Mouse (Mus musculus) heart, embryonic 12.5 days (tissue): ENCODE measurements at regions not wholly inside any gene's neighbourhood (a gene's known extent, or its start where the extent isn't known, plus 50 kb on each side); places are given as distances from the start of the nearest gene placed in this dataset.
A peak's percentile ranks its signal among the peaks of the same experiment; 100 is the strongest.

Experiments used
- ATAC-seq: fragments of 200-750 bp; cut with Nextera tagmentation; 2 replicates; pipeline ENCODE4 v1.8.0; 2017; ENCODE audit warnings: moderate TSS enrichment, moderate library complexity; ENCODE audit not compliant: insufficient number of reproducible peaks, low FRiP score
- H3K27ac ChIP-seq: fragments of 300-500 bp; sonication (generic); 2 replicates; pipeline ENCODE4 v1.5.1; 2016; ENCODE audit warnings: mild to moderate bottlenecking, moderate library complexity; ENCODE audit not compliant: poor library complexity, severe bottlenecking
- H3K27me3 ChIP-seq: fragments of 300-500 bp; sonication (generic); replicated peaks from 2 replicates; pipeline ENCODE4 v1.6.1; 2016; ENCODE audit warnings: mild to moderate bottlenecking, moderate library complexity
- H3K36me3 ChIP-seq: fragments of 300-500 bp; sonication (generic); 2 replicates; pipeline ENCODE4 v1.6.1; 2016; ENCODE audit warnings: mild to moderate bottlenecking, moderate library complexity
- H3K4me1 ChIP-seq: fragments of 300-500 bp; sonication (generic); replicated peaks from 2 replicates; pipeline ENCODE4 v1.6.1; 2016; ENCODE audit warnings: mild to moderate bottlenecking
- H3K4me2 ChIP-seq: fragments of 300-500 bp; sonication (generic); 2 replicates; pipeline ENCODE4 v1.6.1; 2016; ENCODE audit warnings: mild to moderate bottlenecking, moderate library complexity
- H3K4me3 ChIP-seq: fragments of 300-500 bp; sonication (generic); 2 replicates; pipeline ENCODE4 v1.5.1; 2016; ENCODE audit warnings: mild to moderate bottlenecking
- H3K9ac ChIP-seq: fragments of 300-500 bp; sonication (generic); 2 replicates; pipeline ENCODE4 v1.6.1; 2016; ENCODE audit warnings: mild to moderate bottlenecking, moderate library complexity
- H3K9me3 ChIP-seq: fragments of 300-500 bp; sonication (generic); replicated peaks from 2 replicates; pipeline ENCODE4 v1.6.1; 2016; ENCODE audit warnings: mild to moderate bottlenecking, moderate library complexity
- WGBS: fragments of 180-500 bp; shearing (Covaris S2); methylation state at CpG from one replicate; pipeline ENCODE4 v1.1.7; 2016; 5-methylcytosine and 5-hydroxymethylcytosine counted together

DNA sequence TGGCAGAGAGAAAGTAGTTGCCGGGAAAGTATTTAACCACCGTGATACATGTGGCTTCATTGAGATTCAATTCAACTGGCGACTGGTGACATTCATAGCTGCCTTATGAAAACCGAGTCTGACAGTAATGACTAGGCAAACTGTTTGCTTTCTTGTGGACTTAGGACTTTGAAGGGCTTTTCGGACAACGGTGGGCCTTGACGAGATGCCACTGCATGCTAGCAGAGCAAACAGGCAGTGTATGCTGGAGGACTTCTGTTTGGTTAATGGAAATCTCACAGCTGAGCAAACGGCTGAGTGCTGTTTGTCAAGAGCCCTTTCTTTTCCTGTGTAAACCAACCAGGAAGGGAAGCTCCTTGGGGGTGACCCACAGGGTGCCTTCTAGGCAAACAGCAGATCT is 213.7 kb upstream of the Tgfbr2 start:
- Histone ChIP-seq H3K4me3 (no peak overlapping the region), H3K27ac (no peak overlapping the region), H3K4me2 (no peak overlapping the region), H3K36me3 (no peaks in the 10 kb centered on the region), H3K9me3 (no peaks in the 10 kb centered on the region), H3K9ac (no peak overlapping the region), H3K27me3 (no peaks in the 10 kb centered on the region), H3K4me1 (0 out of 2 replicates have a peak, but pooled peaks cover 5% of the 10 kb centered on the region)
- no peak for ATAC-seq
- WGBS, result 47% methylated on average over 8 of the region's 8 CpGs

DNA sequence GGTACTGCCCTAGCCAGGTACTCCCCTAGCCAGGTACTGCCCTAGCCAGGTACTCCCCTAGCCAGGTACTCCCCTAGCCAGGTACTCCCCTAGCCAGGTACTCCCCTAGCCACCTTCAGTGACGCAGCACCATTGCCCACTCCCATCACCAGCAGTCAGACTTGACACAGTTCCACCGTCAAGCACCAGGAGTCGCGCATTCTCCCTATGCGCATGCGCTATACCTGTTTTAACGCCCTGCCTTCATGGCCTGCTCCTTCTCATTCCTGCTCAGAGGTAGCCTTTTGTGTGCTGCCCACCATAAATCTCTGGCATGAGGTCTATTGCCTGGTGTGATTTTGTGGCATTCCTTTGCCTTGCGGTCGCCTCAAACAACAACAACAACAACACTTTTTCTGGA is 212.9 kb upstream of the Tgfbr2 start:
- Histone ChIP-seq H3K27me3 (no peaks in the 10 kb centered on the region), H3K4me3 (no peak overlapping the region), H3K27ac (no peak overlapping the region), H3K4me1 (peaks cover 13% of the 10 kb centered on the region), H3K9ac (no peak overlapping the region), H3K36me3 (no peaks in the 10 kb centered on the region), H3K4me2 (no peak overlapping the region), H3K9me3 (no peaks in the 10 kb centered on the region)
- ATAC-seq, result no peak
- 91% methylated on average over 9 of the region's 9 CpGs for WGBS

GRCm38 (mm10) chr9:116384176-116385076 is 209.3 kb upstream of the Tgfbr2 start:
- Histone ChIP-seq H3K9ac (no peak overlapping the region), H3K4me3 (peak overlapping the region; percentile 26; the same call in 1 of the 2 replicates), H3K4me2 (peak overlapping the region; percentile 55), H3K4me1 (peaks cover 13% of the 10 kb centered on the region), H3K36me3 (no peaks in the 10 kb centered on the region), H3K9me3 (no peaks in the 10 kb centered on the region), H3K27me3 (no peaks in the 10 kb centered on the region), H3K27ac (peak overlapping the region; percentile 58; the same call in 1 of the 2 replicates)
- WGBS, result 60% methylated on average over 21 of the region's 21 CpGs
- peak; percentile 69; the same call in 1 of the 2 replicates for ATAC-seq

DNA sequence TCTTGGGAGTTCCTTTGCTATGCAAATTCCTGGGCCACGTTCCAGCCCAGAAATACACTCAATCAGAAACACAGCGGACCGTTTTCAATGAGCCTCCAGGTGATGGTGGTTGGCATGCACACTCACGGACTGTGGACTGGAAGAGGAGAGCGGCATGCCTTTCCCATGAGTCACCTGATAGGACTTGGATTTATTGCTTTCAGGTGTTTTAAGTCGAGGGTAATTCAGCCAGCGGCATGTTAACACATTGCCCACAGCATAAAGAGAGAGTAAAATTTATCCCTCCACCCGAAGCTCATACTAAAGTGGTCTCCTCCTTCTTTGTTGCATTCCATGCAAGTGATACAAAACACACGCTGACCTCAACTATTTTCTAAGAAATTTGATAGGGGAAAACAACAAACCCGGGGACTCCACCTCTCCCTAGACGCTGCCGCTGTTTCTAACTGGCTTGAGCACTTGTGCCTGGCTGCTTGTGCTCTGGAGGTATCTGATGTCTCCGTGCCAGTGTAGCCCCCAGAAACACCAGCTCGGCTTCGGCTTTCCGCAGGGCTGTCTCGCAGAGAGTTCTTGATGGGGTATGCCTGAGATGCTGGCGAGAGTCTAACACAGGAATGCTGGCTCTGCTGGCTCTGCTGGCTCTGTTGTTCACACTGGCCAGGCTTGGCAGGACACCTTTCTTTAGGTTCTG is 208.4 kb upstream of the Tgfbr2 start:
- peak overlapping the region; percentile 26 for H3K4me3 ChIP-seq
- no peak for ATAC-seq
- WGBS, result 24% methylated on average over 18 of the region's 18 CpGs
- H3K27ac ChIP-seq, result peak overlapping the region; percentile 58; the same call in 1 of the 2 replicates
- H3K4me1 ChIP-seq, result peaks cover 13% of the 10 kb centered on the region
- H3K36me3 ChIP-seq, result no peaks in the 10 kb centered on the region
- no peaks in the 10 kb centered on the region for H3K9me3 ChIP-seq
- H3K27me3 ChIP-seq, result no peaks in the 10 kb centered on the region
- H3K9ac ChIP-seq, result no peak overlapping the region
- peak overlapping the region; percentile 55 for H3K4me2 ChIP-seq

GRCm38 (mm10) chr9:116377706-116378105 is 202.5 kb upstream of the Tgfbr2 start:
- no peak for ATAC-seq
- H3K36me3 ChIP-seq, result no peaks in the 10 kb centered on the region
- no peaks in the 10 kb centered on the region for H3K27me3 ChIP-seq
- 0 out of 2 replicates have a peak, but pooled peaks cover 2% of the 10 kb centered on the region for H3K4me1 ChIP-seq
- H3K9me3 ChIP-seq, result no peaks in the 10 kb centered on the region
- no peak overlapping the region for H3K27ac ChIP-seq
- no peak overlapping the region for H3K9ac ChIP-seq
- no peak overlapping the region for H3K4me3 ChIP-seq
- 64% methylated on average over 1 of the region's 1 CpGs for WGBS
- no peak overlapping the region for H3K4me2 ChIP-seq

DNA sequence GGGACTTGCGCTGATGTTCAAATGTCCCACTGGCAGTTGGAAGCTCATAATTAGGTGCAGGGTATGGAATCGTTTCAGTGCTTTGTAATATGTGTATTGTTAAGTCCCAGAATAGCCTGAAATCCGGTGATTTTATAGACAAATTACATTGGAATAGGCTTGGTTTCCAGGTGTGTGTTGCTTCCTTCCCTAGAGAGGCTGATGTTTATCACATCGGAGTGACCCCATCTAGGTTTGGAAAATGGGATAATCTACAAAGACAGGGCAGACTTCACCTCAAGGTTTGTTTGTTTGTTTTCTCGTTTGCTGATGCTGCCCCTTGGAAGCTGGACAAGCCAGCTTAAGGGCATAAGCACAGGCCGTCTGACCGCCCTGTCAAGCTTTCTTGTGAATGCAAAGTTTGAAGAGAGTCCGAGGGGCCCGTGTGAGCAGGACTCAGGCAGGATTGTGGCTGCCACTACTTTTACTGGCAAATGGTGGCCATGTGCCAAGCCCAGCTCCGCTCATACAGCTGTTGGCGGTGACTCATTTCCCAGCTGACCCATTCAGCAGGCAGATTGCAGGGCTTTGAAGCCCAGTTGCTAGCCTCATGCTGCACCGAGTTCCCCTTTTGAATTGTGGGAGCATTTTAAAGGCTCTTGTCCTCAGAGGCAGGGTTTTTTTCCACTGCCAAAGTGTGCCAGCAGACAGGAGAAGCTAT is 200.6 kb upstream of the Tgfbr2 start:
- 0 out of 2 replicates have a peak, but pooled peaks cover 2% of the 10 kb centered on the region for H3K4me1 ChIP-seq
- WGBS, result 60% methylated on average over 12 of the region's 12 CpGs
- no peak overlapping the region for H3K4me3 ChIP-seq
- no peak overlapping the region for H3K4me2 ChIP-seq
- no peak overlapping the region for H3K27ac ChIP-seq
- ATAC-seq, result no peak
- H3K9ac ChIP-seq, result no peak overlapping the region
- H3K9me3 ChIP-seq, result no peaks in the 10 kb centered on the region
- no peaks in the 10 kb centered on the region for H3K27me3 ChIP-seq
- no peaks in the 10 kb centered on the region for H3K36me3 ChIP-seq

DNA sequence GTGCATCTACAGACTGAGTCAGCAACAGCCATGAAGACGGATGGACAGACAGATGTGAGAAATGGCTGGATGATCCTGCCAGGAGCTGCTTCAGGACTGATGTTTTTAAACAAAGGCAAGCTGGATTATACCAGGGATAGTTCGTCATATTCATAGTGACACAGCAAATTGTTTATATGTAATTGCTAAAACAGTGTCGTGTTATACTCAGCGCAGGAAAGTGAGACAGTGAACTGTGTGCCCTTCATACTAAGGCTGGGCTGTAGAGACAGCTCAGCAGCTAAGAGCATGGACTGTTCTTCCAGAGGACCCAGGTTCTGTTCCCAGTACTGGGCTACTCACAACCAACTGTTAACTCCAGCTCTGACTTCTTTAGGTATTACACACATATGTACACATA is 199.2 kb upstream of the Tgfbr2 start:
- 83% methylated on average over 4 of the region's 4 CpGs for WGBS
- no peak overlapping the region for H3K4me3 ChIP-seq
- no peak overlapping the region for H3K27ac ChIP-seq
- H3K27me3 ChIP-seq, result no peaks in the 10 kb centered on the region
- H3K9me3 ChIP-seq, result no peaks in the 10 kb centered on the region
- no peak overlapping the region for H3K4me2 ChIP-seq
- H3K36me3 ChIP-seq, result no peaks in the 10 kb centered on the region
- 0 out of 2 replicates have a peak, but pooled peaks cover 2% of the 10 kb centered on the region for H3K4me1 ChIP-seq
- no peak overlapping the region for H3K9ac ChIP-seq
- ATAC-seq, result no peak

GRCm38 (mm10) chr9:116373396-116373795 is 198.2 kb upstream of the Tgfbr2 start:
- Histone ChIP-seq H3K27ac (no peak overlapping the region), H3K27me3 (no peaks in the 10 kb centered on the region)
- WGBS, result 59% methylated on average over 3 of the region's 3 CpGs

GRCm38 (mm10) chr9:116369059-116369718 is 194.0 kb upstream of the Tgfbr2 start:
- Histone ChIP-seq H3K27ac (no peak overlapping the region), H3K4me2 (no peak overlapping the region), H3K9ac (no peak overlapping the region), H3K4me3 (no peak overlapping the region), H3K9me3 (no peaks in the 10 kb centered on the region), H3K4me1 (no peaks in the 10 kb centered on the region), H3K36me3 (no peaks in the 10 kb centered on the region), H3K27me3 (no peaks in the 10 kb centered on the region)
- ATAC-seq, result no peak

More at GRCm38 (mm10) chr9:116373396-116373795, 198.2 kb upstream of the Tgfbr2 start:
- Histone ChIP-seq H3K9ac (no peak overlapping the region), H3K4me3 (no peak overlapping the region), H3K36me3 (no peaks in the 10 kb centered on the region), H3K4me2 (no peak overlapping the region), H3K9me3 (no peaks in the 10 kb centered on the region), H3K4me1 (0 out of 2 replicates have a peak, but pooled peaks cover 2% of the 10 kb centered on the region)
- no peak for ATAC-seq

DNA sequence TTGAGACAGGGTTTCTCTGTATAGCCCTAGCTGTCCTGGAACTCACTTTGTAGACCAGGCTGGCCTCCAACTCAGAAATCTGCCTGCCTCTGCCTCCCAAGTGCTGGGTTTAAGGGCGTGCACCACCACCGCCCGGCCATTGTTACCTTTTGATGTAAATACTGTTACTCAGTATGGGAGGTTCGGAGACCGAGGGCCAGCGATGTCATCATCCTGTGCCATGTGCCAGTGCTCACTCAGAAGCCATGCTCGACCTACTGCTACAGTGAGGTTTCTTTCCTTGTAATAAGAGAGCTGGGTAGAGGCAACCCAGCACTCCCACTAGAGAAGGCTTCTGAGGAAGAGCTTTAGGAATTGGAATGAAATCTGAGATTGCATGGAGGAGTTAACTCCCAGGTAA is 191.6 kb upstream of the Tgfbr2 start:
- no peaks in the 10 kb centered on the region for H3K36me3 ChIP-seq
- H3K27me3 ChIP-seq, result no peaks in the 10 kb centered on the region
- H3K27ac ChIP-seq, result no peak overlapping the region
- H3K4me3 ChIP-seq, result no peak overlapping the region
- no peak overlapping the region for H3K4me2 ChIP-seq
- H3K4me1 ChIP-seq, result no peaks in the 10 kb centered on the region
- H3K9me3 ChIP-seq, result peaks cover 3% of the 10 kb centered on the region; the same call in 1 of the 2 replicates
- no peak overlapping the region for H3K9ac ChIP-seq
- 89% methylated on average over 7 of the region's 7 CpGs for WGBS
- ATAC-seq, result no peak
